Mouse (Mus musculus) heart, embryonic 12.5 days (tissue): Measurements from ENCODE around the gene Vmn1r17. TPM values are rescaled to one million over a fixed set of nuclear protein-coding genes. Genes with fewer than 3 reads are reported as not detected.
"Not testable (repeated sequence)": the region's sequence is repeated elsewhere in the genome, so short reads cannot be mapped to it uniquely, and the experiment has no call there.

ENCODE experiments used
- ATAC-seq: fragments of 200-750 bp; cut with Nextera tagmentation; 2 replicates; pipeline ENCODE4 v1.8.0; 2017; ENCODE audit warnings: moderate TSS enrichment, moderate library complexity; ENCODE audit not compliant: insufficient number of reproducible peaks, low FRiP score
- H3K27ac ChIP-seq: fragments of 300-500 bp; sonication (generic); 2 replicates; pipeline ENCODE4 v1.5.1; 2016; ENCODE audit warnings: mild to moderate bottlenecking, moderate library complexity; ENCODE audit not compliant: poor library complexity, severe bottlenecking
- H3K27me3 ChIP-seq: fragments of 300-500 bp; sonication (generic); replicated peaks from 2 replicates; pipeline ENCODE4 v1.6.1; 2016; ENCODE audit warnings: mild to moderate bottlenecking, moderate library complexity
- H3K36me3 ChIP-seq: fragments of 300-500 bp; sonication (generic); 2 replicates; pipeline ENCODE4 v1.6.1; 2016; ENCODE audit warnings: mild to moderate bottlenecking, moderate library complexity
- H3K4me1 ChIP-seq: fragments of 300-500 bp; sonication (generic); replicated peaks from 2 replicates; pipeline ENCODE4 v1.6.1; 2016; ENCODE audit warnings: mild to moderate bottlenecking
- H3K4me2 ChIP-seq: fragments of 300-500 bp; sonication (generic); 2 replicates; pipeline ENCODE4 v1.6.1; 2016; ENCODE audit warnings: mild to moderate bottlenecking, moderate library complexity
- H3K4me3 ChIP-seq: fragments of 300-500 bp; sonication (generic); 2 replicates; pipeline ENCODE4 v1.5.1; 2016; ENCODE audit warnings: mild to moderate bottlenecking
- H3K9ac ChIP-seq: fragments of 300-500 bp; sonication (generic); 2 replicates; pipeline ENCODE4 v1.6.1; 2016; ENCODE audit warnings: mild to moderate bottlenecking, moderate library complexity
- H3K9me3 ChIP-seq: fragments of 300-500 bp; sonication (generic); replicated peaks from 2 replicates; pipeline ENCODE4 v1.6.1; 2016; ENCODE audit warnings: mild to moderate bottlenecking, moderate library complexity
- WGBS: fragments of 180-500 bp; shearing (Covaris S2); methylation state at CpG from one replicate; pipeline ENCODE4 v1.1.7; 2016; 5-methylcytosine and 5-hydroxymethylcytosine counted together
- polyA plus RNA-seq: library from polyadenylated mRNA; unstranded; fragments of >200 nt; fragmentation: Nextera tagmentation; extraction: Ambion mirVana; gene quantifications from 2 replicates; pipeline ENCODE4 v1.2.1, GENCODE M21; 2016

Gene Vmn1r17
- polyA plus RNA-seq, result not detected in 2 replicates

- no peaks in the 10 kb centered on the region for H3K27me3 ChIP-seq
- 70% methylated on average over 1 of the region's 1 CpGs for WGBS
- ATAC-seq, result no peak
These were observed at the start of gene Vmn1r17 for GRCm38 (mm10) chr6:57363627-57364026. Gene Vmn1r17, minus strand, starts transcription at chr6:57363727.

GRCm38 (mm10) chr6:57403480-57403879 is 40.0 kb upstream of the Vmn1r17 start, which contains the start of gene Vmn1r19:
Gene Vmn1r19, plus strand, starts transcription at chr6:57403780.
- H3K27me3 ChIP-seq, H3K4me2 ChIP-seq, H3K9me3 ChIP-seq, H3K4me3 ChIP-seq, H3K36me3 ChIP-seq, H3K4me1 ChIP-seq, H3K27ac ChIP-seq, H3K9ac ChIP-seq, ATAC-seq: not testable (repeated sequence)
- WGBS, result 55% methylated on average over 3 of the region's 3 CpGs

More at GRCm38 (mm10) chr6:57363627-57364026, at the start of gene Vmn1r17:
- Histone ChIP-seq H3K9me3 (no peaks in the 10 kb centered on the region), H3K36me3 (no peaks in the 10 kb centered on the region), H3K9ac (no peak within 1 kb of the TSS), H3K4me1 (no peaks in the 10 kb centered on the region), H3K4me2 (no peak within 1 kb of the TSS), H3K4me3 (no peak within 1 kb of the TSS), H3K27ac (no peak within 1 kb of the TSS)

- no peak within 1 kb of the TSS for H3K4me2 ChIP-seq
- H3K27me3 ChIP-seq, result no peaks in the 10 kb centered on the region
- no peak within 1 kb of the TSS for H3K9ac ChIP-seq
- ATAC-seq, result no peak
- H3K9me3 ChIP-seq, result no peaks in the 10 kb centered on the region
- no peaks in the 10 kb centered on the region for H3K4me1 ChIP-seq
- no peak within 1 kb of the TSS for H3K27ac ChIP-seq
- no peaks in the 10 kb centered on the region for H3K36me3 ChIP-seq
- H3K4me3 ChIP-seq, result no peak within 1 kb of the TSS
These were observed 32.2 kb upstream of the Vmn1r17 start, which contains the start of gene Vmn1r18 for GRCm38 (mm10) chr6:57395683-57396082. Gene Vmn1r18, minus strand, starts transcription at chr6:57395783.

- 81% methylated on average over 1 of the region's 1 CpGs for WGBS
- Histone ChIP-seq H3K27me3 (no peaks in the 10 kb centered on the region), H3K36me3 (no peaks in the 10 kb centered on the region), H3K4me2 (no peak overlapping the region), H3K4me1 (no peaks in the 10 kb centered on the region), H3K27ac (no peak overlapping the region), H3K9ac (no peak overlapping the region), H3K9me3 (no peaks in the 10 kb centered on the region), H3K4me3 (no peak overlapping the region)
- no peak for ATAC-seq
These were observed 4.0 kb upstream of the Vmn1r17 start for GRCm38 (mm10) chr6:57367496-57367895.

GRCm38 (mm10) chr6:57365866-57366265 is 2.3 kb upstream of the Vmn1r17 start:
- not testable (repeated sequence) for ATAC-seq, H3K4me1 ChIP-seq, H3K9ac ChIP-seq, H3K4me2 ChIP-seq, H3K4me3 ChIP-seq, H3K9me3 ChIP-seq, H3K27ac ChIP-seq, H3K27me3 ChIP-seq, H3K36me3 ChIP-seq
- WGBS, result 83% methylated on average over 1 of the region's 1 CpGs

- H3K4me2 ChIP-seq, result no peak overlapping the region
- H3K36me3 ChIP-seq, result no peaks in the 10 kb centered on the region
- no peak overlapping the region for H3K9ac ChIP-seq
- no peak overlapping the region for H3K27ac ChIP-seq
- no peaks in the 10 kb centered on the region for H3K4me1 ChIP-seq
- WGBS, result 64% methylated on average over 2 of the region's 2 CpGs
- H3K4me3 ChIP-seq, result no peak overlapping the region
- no peaks in the 10 kb centered on the region for H3K27me3 ChIP-seq
- no peak for ATAC-seq
- no peaks in the 10 kb centered on the region for H3K9me3 ChIP-seq
These were observed 6.7 kb downstream of the Vmn1r17 start for GRCm38 (mm10) chr6:57356864-57357263.

- Histone ChIP-seq H3K9ac (no peak within 1 kb of the TSS), H3K27me3 (no peaks in the 10 kb centered on the region), H3K4me3 (no peak within 1 kb of the TSS), H3K27ac (no peak within 1 kb of the TSS), H3K4me1 (no peaks in the 10 kb centered on the region), H3K9me3 (peaks cover 8% of the 10 kb centered on the region), H3K4me2 (no peak within 1 kb of the TSS), H3K36me3 (no peaks in the 10 kb centered on the region)
- 69% methylated on average over 3 of the region's 3 CpGs for WGBS
- ATAC-seq, result no peak
These were observed 34.1 kb downstream of the Vmn1r17 start, which contains the start of gene Vmn1r16 for GRCm38 (mm10) chr6:57329394-57329793. Gene Vmn1r16, minus strand, starts transcription at chr6:57329494.

- no peaks in the 10 kb centered on the region for H3K27me3 ChIP-seq
- no peaks in the 10 kb centered on the region for H3K4me1 ChIP-seq
- ATAC-seq, result no peak
These were observed 37.4 kb downstream of the Vmn1r17 start for GRCm38 (mm10) chr6:57326176-57326575.

More at GRCm38 (mm10) chr6:57326176-57326575, 37.4 kb downstream of the Vmn1r17 start:
- H3K9me3 ChIP-seq, result no peaks in the 10 kb centered on the region
- H3K9ac ChIP-seq, result no peak overlapping the region
- no peak overlapping the region for H3K27ac ChIP-seq
- no peak overlapping the region for H3K4me3 ChIP-seq
- H3K36me3 ChIP-seq, result no peaks in the 10 kb centered on the region
- H3K4me2 ChIP-seq, result no peak overlapping the region

Other genes with a start within 250 kb of the Vmn1r17 start
- not detected in 2 replicates for gene Vmn1r11, start 230.3 kb downstream of the Vmn1r17 start, polyA plus RNA-seq
- not detected in 2 replicates for gene Vmn1r12, start 206.8 kb downstream of the Vmn1r17 start, polyA plus RNA-seq
- not detected in 2 replicates for gene Vmn1r13, start 160.4 kb downstream of the Vmn1r17 start, polyA plus RNA-seq
- gene Vmn1r14, start 132.0 kb downstream of the Vmn1r17 start, polyA plus RNA-seq, result not detected in 2 replicates
- gene Vmn1r15, start 105.8 kb downstream of the Vmn1r17 start, polyA plus RNA-seq, result not detected in 2 replicates
- gene Vmn1r16, start 34.2 kb downstream of the Vmn1r17 start, polyA plus RNA-seq, result not detected in 2 replicates
- not detected in 2 replicates for gene Vmn1r18, start 32.1 kb upstream of the Vmn1r17 start, polyA plus RNA-seq
- not detected in 2 replicates for gene Vmn1r19, start 40.1 kb upstream of the Vmn1r17 start, polyA plus RNA-seq
- gene Vmn1r20, start 65.2 kb upstream of the Vmn1r17 start, polyA plus RNA-seq, result not detected in 2 replicates
- 15.5 and 16.6 TPM in 2 replicates for gene Ppm1k, start 171.7 kb upstream of the Vmn1r17 start, polyA plus RNA-seq
- 5.3 and 5.8 TPM in 2 replicates for gene Herc6, start 217.3 kb upstream of the Vmn1r17 start, polyA plus RNA-seq